Mouse (Mus musculus): Measurements from ENCODE around the gene Gm20388.
A peak's percentile ranks its signal among the peaks of the same experiment; 100 is the strongest.

The Gm20388 gene

DNA sequence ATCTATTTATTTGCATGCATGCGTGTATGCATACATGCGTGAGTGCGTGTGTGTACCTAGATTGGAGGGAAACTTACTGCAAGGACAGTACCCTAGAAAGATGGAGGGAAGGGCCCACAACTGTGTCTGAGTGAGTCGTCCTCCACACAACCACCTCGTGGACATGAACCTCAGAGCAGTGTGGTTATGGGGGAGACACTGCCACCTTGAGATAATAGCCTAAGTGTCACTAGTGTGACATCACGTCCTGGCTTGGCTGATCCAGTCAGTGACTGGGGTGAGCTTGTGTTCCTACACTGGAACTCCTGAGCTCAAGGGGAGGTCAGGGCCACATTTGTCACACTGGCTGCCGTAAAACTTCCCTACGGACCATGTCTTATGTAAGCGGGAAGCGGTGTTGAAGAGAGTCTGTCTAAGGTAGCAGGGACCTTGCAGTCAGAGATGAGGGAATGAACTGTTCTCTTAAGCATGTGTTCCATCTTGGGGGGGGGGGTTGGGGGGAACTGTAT is 1305.9 kb downstream of the Gm20388 start:
- DNase-seq (ENCODE audit: low spot score in 2 of 2), result no peak

DNA sequence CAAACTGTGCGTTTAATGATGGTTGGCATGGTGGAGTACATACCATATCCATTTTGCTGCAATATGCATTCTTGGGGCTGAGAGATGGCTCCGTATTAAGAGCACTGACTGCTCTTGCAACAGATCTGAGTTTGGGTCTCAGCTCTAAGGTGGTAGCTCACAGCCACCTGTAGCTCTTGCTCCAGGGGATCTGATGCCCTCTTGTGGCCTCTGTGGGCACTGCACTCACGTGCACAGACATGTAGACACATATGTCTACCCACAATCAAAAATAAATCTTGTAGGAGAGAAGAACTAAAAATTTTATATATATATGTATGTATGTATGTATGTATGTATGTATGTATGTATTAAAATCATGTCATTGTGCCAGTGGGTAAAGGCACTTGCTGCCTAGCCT is 1307.8 kb downstream of the Gm20388 start:
- no peak for DNase-seq (ENCODE audit: low spot score in 2 of 2)

DNA sequence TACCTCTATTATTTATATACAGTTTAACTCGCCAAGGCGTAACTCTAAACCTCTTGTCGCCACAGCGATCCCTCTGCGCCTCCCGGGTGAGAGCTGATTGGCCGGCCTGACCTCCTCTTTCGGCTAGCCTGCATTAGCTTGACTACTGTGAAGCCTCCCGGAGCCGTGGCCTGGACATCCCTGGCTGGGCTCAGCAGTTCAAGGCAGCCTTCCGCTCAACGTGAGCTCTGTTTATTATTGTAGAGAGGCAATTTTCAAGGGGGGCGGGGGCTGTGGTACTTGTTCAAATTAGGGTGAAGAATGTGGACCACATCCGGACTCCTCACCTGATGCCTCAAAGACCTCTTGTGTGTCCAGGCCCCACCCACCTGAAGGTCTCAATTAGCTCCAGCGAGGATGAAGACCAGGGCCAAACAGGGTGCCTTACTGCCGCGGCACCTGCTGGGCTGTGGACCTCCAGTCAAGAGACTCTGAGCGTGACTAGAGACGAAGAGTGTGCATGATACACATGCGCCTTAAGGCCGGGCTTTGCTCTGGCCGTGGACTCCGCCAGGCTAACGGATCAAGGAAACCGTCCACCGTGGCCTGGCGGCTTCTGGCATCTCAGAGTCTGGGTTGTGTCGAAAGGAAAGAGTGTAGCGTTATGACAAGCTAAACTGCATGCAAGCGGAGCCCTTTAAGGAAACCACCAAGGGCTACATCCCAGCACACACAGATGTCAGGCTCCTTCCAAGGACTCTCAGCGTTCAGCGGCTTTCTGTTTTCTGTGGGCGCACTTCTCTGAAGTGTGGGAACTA is 1309.7 kb downstream of the Gm20388 start:
- no peak for DNase-seq (ENCODE audit: low spot score in 2 of 2)

DNA sequence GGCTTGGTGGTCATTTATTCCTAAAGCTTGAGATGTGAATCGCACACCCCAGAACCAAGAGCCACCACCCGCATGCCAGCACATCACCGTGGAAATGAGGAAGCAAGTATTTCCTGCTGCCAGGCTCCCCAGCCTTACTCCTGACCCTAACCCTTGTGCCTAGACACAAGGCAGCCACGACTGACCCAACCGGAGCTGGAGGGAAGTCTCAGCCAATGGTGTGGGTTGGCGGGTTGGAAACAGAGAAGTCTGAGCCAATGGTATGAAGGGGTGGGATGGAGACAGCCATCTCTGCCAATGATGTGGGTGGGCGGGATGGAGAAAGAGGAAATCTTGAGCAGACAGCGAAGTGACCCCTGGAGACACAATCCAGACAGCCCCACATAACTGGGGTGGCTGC is 1314.1 kb downstream of the Gm20388 start:
- no peak for DNase-seq (ENCODE audit: low spot score in 2 of 2)

DNA sequence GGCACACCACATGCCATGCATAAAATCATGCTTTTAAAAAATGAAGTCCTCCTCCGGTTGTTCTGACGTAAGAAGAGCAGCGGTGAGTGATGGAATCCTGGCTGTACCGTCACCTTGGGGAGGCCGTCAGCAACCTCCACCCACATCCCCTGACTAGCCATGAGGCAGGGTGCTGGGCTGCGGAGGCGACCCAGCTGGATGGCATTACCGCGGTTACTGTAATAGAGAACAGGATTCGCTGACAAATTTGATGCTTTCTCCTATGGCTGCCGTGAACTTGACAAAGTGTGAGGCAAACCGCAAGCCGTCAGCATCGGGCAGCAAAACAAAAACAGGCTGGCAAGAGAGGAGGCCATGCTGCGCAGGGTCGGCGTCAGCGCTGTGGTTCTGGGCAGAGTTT is 1317.1 kb downstream of the Gm20388 start:
- peak in 1 of 2 experiments; percentile 37 for DNase-seq (ENCODE audit: low spot score in 2 of 2)

DNA sequence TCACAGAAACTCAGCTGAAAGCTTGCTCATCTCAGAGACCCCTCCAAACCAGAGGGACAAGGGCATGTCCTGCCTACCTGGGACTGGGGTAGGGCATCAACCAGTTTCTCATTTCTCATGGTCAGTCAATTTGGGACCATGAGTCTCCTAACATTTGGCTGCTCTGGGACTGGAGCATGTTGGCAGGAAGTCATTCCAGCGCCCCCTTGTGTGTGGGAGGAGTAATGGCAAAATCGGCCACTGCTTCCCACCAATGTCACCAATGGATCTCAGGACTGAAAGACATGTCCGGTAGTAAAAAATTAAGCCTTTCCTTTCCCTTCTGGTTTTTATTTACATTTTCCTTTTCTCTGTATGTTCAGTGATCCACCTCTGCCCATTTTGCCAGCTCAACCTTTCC is 1318.3 kb downstream of the Gm20388 start:
- DNase-seq (ENCODE audit: low spot score in 2 of 2), result no peak

DNA sequence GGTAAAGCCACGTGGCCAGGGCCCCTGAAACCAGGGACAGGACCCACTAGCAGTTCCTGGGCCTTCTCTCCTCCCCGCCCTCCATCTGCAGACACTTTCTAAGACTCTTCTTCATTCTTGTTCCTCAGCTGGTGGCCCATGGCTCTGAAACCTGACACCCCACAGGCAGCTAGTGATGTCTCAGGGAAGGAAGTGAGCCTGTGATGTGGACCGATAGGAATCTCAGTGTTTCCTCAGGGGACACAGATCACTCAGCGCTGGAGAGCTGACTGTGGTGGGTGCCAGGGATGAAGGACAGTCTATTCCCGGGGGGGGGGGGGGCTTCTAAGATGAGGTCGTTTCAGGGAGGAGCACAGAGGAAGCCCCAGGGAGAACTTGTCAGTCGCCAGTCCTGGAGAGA is 1318.9 kb downstream of the Gm20388 start:
- no peak for DNase-seq (ENCODE audit: low spot score in 2 of 2)

DNA sequence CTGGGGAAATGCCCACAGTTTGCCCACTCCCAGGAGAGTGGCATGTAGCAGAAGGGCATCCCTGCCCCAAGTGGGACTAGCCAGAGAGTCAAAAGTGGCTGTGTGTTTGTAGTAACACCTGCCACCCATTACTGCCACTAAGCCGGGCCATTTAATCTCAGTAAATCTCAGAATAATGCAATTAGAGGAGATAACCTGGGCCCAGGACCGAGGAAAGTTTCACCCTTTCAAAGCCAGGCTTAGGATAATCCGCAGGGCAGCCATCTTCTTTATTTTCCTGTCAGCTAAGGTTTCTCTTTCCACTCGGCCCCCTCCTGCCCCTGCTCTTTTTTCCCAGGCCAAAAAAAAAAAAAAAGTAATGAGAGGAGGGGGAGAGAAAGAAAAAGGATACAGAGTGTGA is 1322.6 kb downstream of the Gm20388 start:
- no peak for DNase-seq (ENCODE audit: low spot score in 2 of 2)

DNA sequence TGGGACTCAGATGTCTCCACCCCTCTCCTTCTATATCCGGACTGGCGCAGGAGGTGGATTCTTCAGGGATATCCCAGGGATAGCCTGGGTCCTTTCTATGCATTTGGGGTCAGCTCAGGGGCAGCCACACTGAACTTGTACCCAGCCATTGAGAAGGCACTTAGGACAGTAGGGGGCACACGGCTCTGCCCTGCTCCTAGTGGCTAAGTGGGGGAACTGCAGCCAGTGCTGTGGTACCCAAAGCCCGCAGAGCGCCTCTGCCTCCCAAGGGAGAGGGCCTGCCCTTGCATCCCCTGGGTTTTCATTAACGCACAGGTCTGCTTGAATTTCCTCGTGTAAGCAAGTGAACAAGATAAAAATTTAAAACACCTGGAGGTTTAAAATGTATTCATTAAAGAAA is 1324.3 kb downstream of the Gm20388 start:
- no peak for DNase-seq (ENCODE audit: low spot score in 2 of 2)

DNA sequence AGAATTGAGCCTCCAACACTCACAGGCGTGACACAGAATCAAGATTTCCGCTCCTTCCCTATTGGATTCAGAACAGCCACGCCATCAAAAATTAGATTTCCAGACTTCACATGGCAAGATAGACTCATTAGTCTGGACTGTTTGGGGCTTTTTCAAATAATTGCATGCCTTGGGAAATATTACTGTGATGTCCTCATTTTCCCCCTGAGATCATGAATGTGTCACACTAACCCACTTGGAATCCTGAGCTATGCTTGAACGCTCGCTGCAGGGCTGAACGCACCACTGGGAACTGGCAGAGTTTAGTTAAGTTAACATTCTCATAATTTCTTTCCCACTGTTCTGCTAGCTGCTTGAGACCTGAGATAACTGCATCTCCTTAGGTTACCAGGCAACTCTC is 1329.0 kb downstream of the Gm20388 start:
- no peak for DNase-seq (ENCODE audit: low spot score in 2 of 2)

DNA sequence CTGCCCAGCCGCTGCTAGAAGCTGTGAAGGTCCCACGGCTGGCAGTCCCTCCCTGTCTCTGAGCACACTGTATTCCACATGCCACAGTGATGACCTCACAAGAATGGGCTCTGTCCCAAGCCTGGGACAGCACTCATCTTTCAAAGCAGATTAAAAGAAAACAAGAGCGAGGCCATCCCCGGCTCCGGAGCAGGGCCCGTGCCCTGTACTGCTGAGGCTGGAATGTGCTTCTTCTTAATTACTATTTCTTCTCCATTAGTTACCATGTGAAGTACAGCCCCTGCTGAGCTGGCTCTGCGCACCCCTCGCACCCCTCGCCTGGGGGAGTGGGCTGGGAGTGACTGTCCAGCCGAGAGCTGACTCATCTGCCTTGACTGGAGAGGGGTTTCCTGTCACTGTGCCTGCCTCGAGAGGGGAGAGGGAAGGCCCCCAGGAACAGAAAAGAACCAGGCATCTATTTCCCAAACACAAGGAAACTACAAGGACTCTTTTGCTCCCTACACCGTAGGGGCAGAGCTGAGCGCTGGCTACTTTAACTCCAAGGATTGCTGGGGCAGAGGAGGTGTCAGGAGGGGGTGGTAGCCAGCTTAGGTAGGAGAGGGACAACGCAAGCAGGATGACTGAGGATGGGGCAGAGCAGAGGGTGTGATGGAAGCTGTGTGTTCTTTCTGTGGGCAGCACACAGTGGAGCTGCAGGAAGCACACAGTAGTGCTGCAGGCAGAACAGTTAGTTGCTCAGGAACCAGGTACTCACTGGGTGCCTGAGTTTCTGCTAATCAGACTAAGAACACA is 1331.3 kb downstream of the Gm20388 start:
- DNase-seq (ENCODE audit: low spot score in 2 of 2), result no peak

DNA sequence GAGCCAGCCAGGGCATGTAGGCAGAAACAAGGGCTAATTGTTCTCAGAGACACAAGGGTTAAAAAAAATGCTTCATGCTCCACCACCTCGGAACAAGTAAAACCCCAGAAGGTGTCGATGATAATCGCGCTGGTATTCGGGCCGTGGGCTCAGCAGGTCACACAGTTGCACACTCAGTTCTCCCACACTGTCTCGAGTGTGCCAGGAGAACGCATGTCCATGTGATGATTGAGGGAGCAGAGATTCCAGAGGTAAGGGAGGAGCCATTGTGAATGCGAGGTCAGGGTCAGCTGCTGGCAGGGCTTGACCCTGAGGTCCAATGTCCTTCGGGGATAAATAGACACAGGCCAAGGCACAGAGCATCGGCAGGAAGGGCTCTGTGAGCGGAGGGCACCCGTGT is 1332.0 kb downstream of the Gm20388 start:
- no peak for DNase-seq (ENCODE audit: low spot score in 2 of 2)

DNA sequence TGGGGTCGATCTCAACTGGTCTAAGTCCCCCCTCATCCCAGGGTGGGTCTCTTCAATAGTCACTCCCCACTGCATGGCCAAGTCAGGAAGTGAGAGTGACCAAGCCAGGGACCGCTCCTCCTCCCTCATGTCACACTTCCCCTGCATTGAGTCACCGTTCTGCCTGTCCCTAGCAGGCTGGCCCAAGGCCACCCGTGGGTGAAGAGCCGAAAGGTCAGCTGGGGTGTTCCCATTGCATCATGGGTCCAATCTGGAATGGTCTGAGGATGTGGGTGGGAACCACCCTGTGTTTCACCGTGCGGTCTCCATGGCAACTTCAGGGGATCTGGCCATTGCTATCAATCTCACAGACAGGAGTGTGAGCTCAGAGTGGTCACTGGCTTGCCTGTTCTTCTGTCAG is 1338.2 kb downstream of the Gm20388 start:
- DNase-seq (ENCODE audit: low spot score in 2 of 2), result no peak

DNA sequence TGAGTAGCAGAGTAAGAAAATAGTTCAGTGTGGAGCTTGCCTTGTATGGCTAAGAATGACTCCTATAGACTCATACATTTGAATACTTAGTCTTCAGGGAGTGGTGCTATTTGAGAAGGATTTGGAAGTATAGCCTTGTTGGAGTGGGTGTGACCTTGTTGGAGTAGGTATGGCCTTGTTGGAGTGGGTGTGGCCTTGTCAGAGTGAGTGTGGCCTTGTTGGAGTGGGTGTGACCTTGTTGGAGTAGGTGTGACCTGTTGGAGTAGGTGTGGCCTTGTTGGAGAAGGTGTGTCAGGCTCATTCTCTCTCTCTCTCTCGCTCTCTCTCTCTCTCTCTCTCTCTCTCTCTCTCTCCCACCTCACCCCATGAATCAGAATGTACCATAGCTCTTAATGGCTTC is 1338.8 kb downstream of the Gm20388 start:
- no peak for DNase-seq (ENCODE audit: low spot score in 2 of 2)

DNA sequence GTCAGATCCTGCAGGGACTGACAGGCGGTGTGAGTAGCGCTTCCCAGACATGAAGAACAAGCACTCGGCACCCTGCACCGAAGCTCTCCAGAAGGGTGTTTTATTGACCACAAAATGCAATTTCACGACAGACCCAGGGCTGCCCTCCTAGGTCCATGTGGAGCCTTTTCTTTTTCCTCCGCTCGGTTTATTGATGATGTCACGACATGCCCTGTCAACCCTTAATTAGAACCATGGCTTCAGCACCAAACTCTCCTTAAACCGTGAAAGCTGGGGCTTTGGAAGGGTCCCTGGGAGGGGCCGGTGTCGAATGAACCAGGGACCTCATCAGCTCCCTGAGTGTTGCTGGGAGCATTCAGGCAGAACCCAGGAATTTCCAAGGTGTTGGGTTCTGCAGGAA is 1340.4 kb downstream of the Gm20388 start:
- no peak for DNase-seq (ENCODE audit: low spot score in 2 of 2)

DNA sequence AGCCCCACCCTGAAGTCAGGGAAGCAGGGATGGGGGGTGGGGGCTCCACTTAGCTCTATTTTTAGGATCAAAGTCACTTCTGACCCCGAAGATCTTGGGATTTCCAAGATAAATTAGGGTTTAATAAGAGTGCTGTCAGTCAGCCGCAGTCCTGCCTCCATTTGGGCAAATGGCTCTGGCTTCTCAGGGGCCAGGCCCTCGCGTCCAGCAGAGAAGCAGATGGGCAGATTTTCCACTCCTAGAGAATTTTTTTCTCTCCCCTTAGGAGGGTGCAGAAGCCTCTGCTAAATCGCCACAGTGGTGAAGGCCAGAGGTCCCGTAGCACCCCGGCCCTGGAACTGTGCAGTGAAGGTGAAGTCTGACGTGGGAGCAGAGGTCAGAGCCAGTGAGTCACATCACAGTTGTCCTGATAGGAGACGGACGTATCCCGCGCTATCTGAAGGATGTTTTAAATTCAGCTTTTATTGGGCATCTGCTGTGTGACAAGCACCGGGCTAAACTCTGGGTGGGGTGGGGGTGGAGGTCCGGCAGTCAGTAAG is 1345.2 kb downstream of the Gm20388 start:
- no peak for DNase-seq (ENCODE audit: low spot score in 2 of 2)

DNA sequence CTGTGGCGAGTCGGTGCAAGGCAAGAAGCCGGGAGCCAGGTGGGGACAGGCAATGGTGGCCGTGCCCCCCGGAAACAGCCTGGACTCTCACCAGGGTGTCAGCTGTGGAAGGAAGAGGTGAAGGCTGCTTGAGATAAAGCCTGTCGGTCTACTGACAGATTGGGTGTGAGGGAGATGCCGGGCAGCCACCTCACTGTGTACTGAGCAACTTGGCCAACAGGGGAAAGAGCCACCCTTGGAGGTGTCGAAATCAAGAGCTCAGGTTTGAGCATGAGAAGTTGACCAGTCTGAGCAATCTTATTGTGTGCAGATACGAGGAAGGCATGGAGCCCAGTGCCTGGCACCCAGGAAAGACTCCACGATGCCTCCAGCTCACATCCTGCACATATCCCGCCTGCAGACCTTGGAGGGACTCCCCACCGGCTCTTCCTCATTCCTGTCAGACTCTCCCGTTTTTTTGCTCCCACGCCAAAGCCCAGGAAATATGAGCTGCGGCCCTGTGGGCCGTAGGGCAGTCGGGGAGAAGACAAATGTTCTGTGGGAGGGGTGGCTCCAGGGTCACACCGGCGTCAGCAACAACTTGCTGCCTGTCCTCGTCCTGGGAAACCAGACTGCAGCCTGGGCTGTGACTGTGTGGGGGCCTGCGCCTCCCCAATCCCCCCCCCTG is 1347.6 kb downstream of the Gm20388 start:
- no peak for DNase-seq (ENCODE audit: low spot score in 2 of 2)

DNA sequence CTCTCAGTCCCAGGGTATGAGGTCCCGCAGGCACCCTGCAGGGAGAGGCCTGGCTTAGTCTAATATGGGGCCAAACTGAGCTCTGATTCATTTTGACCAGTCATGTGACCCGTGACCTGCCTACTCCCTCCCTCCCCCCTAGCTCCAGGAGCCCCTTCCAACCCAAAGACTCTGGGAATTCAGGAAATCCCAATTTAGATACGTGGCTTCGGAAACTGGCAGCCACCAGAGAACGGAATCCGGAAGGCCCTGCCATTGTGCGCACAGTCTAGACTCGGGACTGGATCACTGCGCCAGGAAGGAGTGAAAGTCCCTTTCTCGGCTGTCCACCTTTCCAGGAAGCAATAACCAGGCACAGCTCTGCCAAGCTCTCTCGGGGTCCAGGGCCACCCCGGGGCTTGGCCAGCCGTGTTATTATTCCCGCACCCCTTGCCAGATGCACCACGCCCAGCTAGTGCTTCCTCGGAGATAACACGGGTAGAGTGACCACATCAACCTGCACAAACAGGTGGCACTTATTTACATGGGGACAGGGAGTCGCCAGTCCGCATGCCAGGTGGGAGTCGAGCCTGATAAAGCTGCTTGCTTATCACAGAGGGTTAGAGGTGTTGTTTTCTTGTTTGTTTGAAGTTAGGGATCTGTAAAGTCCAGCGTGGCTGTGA is 1352.2 kb downstream of the Gm20388 start:
- no peak for DNase-seq (ENCODE audit: low spot score in 2 of 2)

DNA sequence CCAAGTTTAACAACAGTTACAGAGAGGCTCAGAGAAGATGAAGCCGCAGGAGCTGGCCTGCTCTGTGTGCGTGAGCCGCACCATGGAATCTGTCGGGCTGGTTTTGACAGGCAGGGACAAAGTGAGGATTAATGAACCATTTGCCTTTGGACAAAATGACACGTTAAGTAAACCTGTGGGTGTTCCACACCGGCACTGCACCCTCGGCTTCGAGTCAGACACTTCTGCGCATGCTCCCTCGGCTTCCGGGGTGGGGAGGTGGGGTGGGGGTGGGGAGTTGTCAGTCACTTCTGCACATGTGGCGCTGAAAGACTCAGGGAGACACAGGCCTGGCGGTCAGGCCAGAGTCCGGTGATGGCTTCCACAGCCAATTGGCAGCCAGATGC is 1352.7 kb downstream of the Gm20388 start:
- no peak for DNase-seq (ENCODE audit: low spot score in 2 of 2)

DNA sequence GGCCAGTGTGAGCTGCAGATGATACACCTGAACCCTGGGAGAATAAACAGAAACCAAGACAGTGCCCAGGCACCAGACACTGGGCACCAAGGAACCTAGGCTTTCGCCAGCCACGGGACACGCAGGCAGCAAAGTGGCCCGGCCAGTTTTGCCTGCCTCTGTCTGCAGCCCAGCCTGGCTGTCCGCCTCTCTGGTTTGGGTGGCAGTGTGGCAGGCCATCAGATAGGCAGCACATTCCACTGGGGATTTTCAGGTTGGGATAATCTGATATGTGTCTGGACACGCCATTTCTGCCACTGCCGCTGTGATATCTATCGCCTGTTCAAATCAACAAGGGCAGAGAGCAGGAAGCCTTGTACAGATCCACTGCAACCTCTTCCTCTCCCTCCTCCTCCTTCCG is 1353.6 kb downstream of the Gm20388 start:
- DNase-seq (ENCODE audit: low spot score in 2 of 2), result no peak

DNA sequence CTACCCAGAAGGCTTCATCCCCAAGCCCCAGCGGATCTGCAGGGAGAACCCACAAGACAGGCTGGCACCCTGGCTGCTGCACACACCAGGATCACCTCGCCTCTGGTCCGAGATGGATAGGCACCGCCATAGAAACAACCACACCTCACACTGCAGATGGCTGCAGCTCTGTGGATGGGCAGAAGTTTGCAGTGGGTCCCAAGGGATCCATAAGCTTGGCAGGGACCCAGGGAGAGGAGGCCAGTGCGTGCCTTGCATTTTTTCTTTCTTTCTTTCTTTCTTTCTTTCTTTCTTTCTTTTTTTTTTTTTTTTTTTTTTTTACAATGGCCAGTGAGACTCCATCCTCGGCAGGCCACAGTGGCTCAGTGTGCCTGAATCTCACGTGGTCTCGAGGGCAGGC is 1360.9 kb downstream of the Gm20388 start:
- no peak for DNase-seq (ENCODE audit: low spot score in 2 of 2)

DNA sequence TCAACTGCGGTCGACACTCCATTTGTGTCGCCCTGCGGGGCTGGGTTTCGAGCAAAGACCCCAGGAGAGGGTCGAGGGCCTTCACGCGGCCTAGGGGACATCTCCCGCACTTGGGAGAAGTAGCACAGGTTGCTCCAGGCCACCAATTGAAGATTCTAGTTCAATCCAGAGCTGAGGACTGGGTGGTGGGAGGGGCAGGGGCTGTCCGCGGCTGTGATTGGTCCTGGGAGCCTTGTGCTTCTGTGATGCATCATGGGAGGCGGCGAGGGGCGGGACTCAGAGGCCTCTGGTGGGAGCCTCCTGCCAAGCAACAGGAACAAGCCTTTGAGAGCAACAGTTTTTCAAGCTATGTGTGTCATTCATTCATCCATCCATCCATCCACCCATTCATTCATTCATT is 1362.6 kb downstream of the Gm20388 start:
- no peak for DNase-seq (ENCODE audit: low spot score in 2 of 2)
